Mouse (Mus musculus) lung, postnatal 36 days (tissue): Measurements from ENCODE around the gene Gm5890.
"Not testable (repeated sequence)": the region's sequence is repeated elsewhere in the genome, so short reads cannot be mapped to it uniquely, and the experiment has no call there.

Experiments
- DNase-seq: peaks from one replicate; pipeline ENCODE4 v3.0.0; 2022; ENCODE audit warnings: mixed read lengths

Gm5890 gene

GRCm38 (mm10) chr7:20262734-20263133 lies at the start of gene Gm5890:
Gene Gm5890 (minus strand): TSS chr7:20262834.
- DNase-seq, result not testable (repeated sequence)

- not testable (repeated sequence) for DNase-seq
Measured at GRCm38 (mm10) chr7:20233728-20234127, 28.9 kb downstream of the Gm5890 start, which contains the start of gene Gm4498. Gene Gm4498 (minus strand): TSS chr7:20233828.
